Mouse (Mus musculus): ENCODE measurements at regions not wholly inside any gene's neighbourhood (a gene's known extent, or its start where the extent isn't known, plus 50 kb on each side); places are given as distances from the start of the nearest gene placed in this dataset.

DNA sequence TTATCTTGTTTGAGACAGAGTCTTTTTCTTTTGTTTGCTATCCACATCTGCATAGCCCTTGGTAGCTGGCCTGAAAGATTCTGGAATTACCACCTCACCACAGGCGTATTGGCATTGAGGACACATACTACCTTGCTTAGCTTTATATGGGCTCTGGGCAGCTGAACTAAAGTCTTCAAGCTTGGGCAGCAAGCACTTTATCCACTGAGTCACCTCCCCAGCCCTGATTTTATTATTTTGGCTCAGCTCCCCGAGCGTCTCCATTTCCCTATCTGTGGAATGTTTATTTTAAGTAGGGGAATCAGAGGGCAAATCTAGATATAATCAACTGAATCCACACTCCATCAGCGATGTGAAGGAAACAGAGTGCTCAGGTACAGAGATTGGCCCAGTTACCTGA is 340.4 kb upstream of the Fam98a start:
- WGBS = 83% methylated on average over 4 of the region's 4 CpGs
- H3K4me3 ChIP-seq = no peak overlapping the region
- ATAC-seq (ENCODE audit: low FRiP score, low read depth) = no peak
- H3K9ac ChIP-seq = no peak overlapping the region
- H3K4me1 ChIP-seq = no peaks in the 10 kb centered on the region
- no peak overlapping the region for H3K4me2 ChIP-seq (replicated peaks)
- no peak overlapping the region for H3K27ac ChIP-seq
- H3K36me3 ChIP-seq = no peaks in the 10 kb centered on the region
- H3K9me3 ChIP-seq = no peaks in the 10 kb centered on the region
- no peaks in the 10 kb centered on the region for H3K27me3 ChIP-seq

DNA sequence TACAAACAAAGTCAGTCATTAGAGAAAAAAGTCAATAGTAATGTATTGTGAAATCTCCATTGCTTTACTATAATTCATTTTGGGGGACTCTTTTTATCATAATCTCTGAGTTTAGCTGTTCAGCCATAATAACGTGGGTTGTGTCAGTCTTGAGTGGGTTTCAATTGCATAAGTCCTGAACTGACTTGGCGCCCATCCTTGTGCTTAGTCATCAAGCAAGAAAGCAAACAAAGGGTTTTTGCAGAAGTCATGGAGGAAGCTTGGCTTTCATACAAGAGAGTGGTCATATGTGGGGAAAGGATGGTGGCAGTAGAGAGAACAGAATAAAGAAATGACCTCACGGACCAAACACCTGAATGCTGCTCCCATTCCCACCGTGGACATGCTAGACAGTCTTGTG is 339.8 kb upstream of the Fam98a start:
- no peak overlapping the region for H3K4me3 ChIP-seq
- H3K27ac ChIP-seq = no peak overlapping the region
- H3K4me1 ChIP-seq = no peaks in the 10 kb centered on the region
- H3K4me2 ChIP-seq (replicated peaks) = no peak overlapping the region
- 88% methylated on average over 4 of the region's 4 CpGs for WGBS
- no peak for ATAC-seq (ENCODE audit: low FRiP score, low read depth)
- no peak overlapping the region for H3K9ac ChIP-seq
- no peaks in the 10 kb centered on the region for H3K27me3 ChIP-seq
- no peaks in the 10 kb centered on the region for H3K9me3 ChIP-seq
- no peaks in the 10 kb centered on the region for H3K36me3 ChIP-seq

DNA sequence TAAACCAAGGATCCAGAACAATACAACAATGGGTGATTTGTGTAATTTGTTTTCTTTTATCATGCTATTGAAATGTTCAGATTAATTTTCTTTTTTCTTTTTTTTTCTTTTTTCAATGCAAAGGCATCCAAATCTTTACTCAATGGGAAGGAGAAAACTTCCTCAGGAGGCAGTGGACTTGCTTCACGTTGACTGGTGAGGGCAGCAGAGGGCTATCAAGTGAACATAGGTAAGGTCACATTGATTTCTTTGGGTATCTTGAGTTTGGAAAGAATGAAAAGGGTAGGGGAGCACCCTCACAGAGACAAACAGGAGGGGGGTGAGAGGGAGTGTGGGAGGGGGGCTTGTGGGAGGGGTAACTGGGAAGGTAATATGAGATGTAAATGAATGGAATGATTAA is 326.1 kb upstream of the Fam98a start:
- H3K36me3 ChIP-seq = no peaks in the 10 kb centered on the region
- H3K27me3 ChIP-seq = no peaks in the 10 kb centered on the region
- no peaks in the 10 kb centered on the region for H3K9me3 ChIP-seq
- ATAC-seq (ENCODE audit: low FRiP score, low read depth) = no peak
- no peak overlapping the region for H3K9ac ChIP-seq
- H3K4me1 ChIP-seq = no peaks in the 10 kb centered on the region
- H3K4me2 ChIP-seq (replicated peaks) = no peak overlapping the region
- H3K27ac ChIP-seq = no peak overlapping the region
- no peak overlapping the region for H3K4me3 ChIP-seq
- WGBS = 24% methylated on average over 1 of the region's 1 CpGs

DNA sequence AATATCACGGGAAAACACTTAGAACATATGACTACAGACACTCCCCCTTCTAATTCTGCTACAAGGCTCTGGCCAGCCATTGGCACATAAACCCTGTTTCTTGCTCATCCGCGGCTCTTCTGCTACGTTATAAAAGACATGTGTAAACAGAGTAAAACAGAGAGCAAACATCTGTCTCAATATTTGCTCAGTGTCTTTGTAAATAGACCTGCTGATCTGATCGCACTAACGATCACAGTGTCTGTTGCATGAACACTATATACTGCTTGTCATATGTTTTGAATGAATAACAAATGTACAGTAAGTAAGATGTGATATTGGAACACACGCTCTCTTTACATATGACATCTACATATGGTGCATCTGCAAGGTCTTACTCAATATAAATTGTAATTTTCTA is 325.1 kb upstream of the Fam98a start:
- ATAC-seq (ENCODE audit: low FRiP score, low read depth) = no peak
- Histone ChIP-seq H3K4me1 (no peaks in the 10 kb centered on the region), H3K36me3 (no peaks in the 10 kb centered on the region), H3K27ac (no peak overlapping the region), H3K27me3 (no peaks in the 10 kb centered on the region), H3K4me2 (replicated peaks) (no peak overlapping the region), H3K4me3 (no peak overlapping the region), H3K9me3 (no peaks in the 10 kb centered on the region), H3K9ac (no peak overlapping the region)
- WGBS = 80% methylated on average over 7 of the region's 7 CpGs

DNA sequence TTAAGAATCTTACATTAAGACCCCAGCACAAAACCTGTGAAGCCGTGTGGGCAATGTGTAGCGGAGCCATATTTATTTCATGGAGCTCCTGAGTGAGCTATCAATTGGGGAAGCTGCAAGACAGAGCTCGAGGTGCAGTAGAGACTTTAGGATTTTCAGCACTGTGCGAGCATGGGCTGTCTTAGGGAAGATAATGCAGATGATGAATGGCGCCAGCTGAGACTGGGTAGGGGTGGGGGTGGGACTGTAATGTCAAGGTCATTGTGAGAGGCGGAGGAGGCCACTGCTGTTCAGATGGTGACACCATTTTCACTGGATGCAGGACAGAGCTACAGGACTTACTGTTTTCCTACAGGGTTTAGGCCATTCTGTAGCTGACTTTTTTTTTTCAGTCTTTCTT is 322.8 kb upstream of the Fam98a start:
- no peaks in the 10 kb centered on the region for H3K27me3 ChIP-seq
- H3K4me3 ChIP-seq = no peak overlapping the region
- H3K36me3 ChIP-seq = no peaks in the 10 kb centered on the region
- no peak overlapping the region for H3K27ac ChIP-seq
- ATAC-seq (ENCODE audit: low FRiP score, low read depth) = no peak
- H3K9me3 ChIP-seq = no peaks in the 10 kb centered on the region
- H3K4me2 ChIP-seq (replicated peaks) = no peak overlapping the region
- 77% methylated on average over 6 of the region's 6 CpGs for WGBS
- H3K4me1 ChIP-seq = no peaks in the 10 kb centered on the region
- H3K9ac ChIP-seq = no peak overlapping the region

DNA sequence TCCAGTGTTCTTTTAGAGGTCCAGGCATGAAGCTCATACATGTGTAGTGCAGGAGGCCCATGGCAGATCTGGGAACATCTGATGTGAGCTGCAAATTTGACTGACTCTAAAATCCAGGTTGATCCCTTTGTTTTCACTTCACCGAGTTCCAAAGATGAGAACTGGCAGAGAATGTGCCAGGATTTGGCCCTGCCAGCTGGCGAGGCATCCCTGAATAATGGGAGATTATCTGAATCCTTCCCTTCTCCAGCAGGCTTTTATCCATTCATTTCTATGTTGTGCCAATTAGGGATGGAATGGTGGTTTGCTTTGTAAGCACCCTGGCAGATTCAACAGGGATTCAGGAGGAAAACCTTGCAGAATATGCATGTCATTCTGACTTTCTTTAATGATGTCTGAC is 318.7 kb upstream of the Fam98a start:
- no peak overlapping the region for H3K27ac ChIP-seq
- ATAC-seq (ENCODE audit: low FRiP score, low read depth) = no peak
- H3K4me2 ChIP-seq (replicated peaks) = no peak overlapping the region
- no peak overlapping the region for H3K9ac ChIP-seq
- no peak overlapping the region for H3K4me3 ChIP-seq
- H3K9me3 ChIP-seq = no peaks in the 10 kb centered on the region
- no peaks in the 10 kb centered on the region for H3K4me1 ChIP-seq
- H3K27me3 ChIP-seq = no peaks in the 10 kb centered on the region
- 69% methylated on average over 2 of the region's 2 CpGs for WGBS
- no peaks in the 10 kb centered on the region for H3K36me3 ChIP-seq

DNA sequence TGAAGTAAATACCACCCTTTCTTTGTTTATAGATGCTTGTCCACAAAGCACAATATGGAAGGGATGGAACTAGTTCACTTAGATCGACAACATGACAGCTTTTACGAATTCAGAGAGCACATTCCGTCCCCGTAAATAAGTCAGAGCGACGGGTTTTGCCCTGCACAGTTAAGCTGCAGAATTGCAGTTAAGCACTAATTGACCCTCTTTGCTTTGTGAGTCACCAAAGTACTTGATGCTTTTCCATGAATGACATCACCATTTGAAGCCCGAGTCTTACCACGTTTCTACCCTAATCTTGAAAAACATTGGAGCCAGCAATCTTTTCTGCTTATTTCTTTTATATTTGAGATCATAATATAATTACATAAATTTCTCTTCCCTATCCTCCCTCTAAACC is 305.3 kb upstream of the Fam98a start:
- Histone ChIP-seq H3K4me1 (no peaks in the 10 kb centered on the region), H3K9me3 (no peaks in the 10 kb centered on the region), H3K36me3 (no peaks in the 10 kb centered on the region), H3K27me3 (no peaks in the 10 kb centered on the region), H3K27ac (no peak overlapping the region), H3K4me2 (replicated peaks) (no peak overlapping the region), H3K9ac (no peak overlapping the region), H3K4me3 (no peak overlapping the region)
- ATAC-seq (ENCODE audit: low FRiP score, low read depth) = no peak
- WGBS = 57% methylated on average over 8 of the region's 8 CpGs

DNA sequence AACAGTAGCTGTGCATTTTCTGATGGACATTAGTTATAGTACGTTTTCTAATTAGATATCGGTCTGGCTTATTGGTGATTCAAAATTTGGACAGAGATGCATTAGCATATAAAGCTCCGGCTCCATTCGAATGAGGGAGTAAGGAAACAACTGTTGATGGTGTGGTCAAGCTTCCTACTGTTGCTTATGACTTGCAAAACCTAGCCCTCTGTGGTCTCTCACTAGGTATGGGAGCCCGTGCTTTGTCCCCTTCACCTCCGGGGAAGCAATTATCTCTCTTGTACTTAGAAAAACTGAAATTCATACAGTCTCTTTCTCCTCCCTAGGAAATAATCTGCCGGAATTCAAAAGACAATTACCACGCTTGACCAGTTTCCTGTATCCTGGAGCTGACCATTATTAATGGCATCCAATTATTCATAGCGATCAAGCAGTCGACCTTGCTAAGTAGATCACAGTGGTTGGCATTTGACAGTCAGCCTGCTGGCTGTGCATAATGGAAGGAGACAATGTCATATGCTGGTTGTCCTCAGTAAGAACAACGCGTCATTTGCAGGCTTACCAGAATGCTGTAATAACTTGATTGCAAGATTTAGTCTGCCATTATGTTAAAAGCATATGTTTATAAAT is 264.4 kb upstream of the Fam98a start:
- WGBS = 75% methylated on average over 12 of the region's 12 CpGs
- H3K36me3 ChIP-seq = no peaks in the 10 kb centered on the region
- no peaks in the 10 kb centered on the region for H3K27me3 ChIP-seq
- H3K4me3 ChIP-seq = no peak overlapping the region
- ATAC-seq (ENCODE audit: low FRiP score, low read depth) = no peak
- no peak overlapping the region for H3K4me2 ChIP-seq (replicated peaks)
- no peak overlapping the region for H3K27ac ChIP-seq
- H3K4me1 ChIP-seq = no peaks in the 10 kb centered on the region
- H3K9me3 ChIP-seq = no peaks in the 10 kb centered on the region
- H3K9ac ChIP-seq = no peak overlapping the region

DNA sequence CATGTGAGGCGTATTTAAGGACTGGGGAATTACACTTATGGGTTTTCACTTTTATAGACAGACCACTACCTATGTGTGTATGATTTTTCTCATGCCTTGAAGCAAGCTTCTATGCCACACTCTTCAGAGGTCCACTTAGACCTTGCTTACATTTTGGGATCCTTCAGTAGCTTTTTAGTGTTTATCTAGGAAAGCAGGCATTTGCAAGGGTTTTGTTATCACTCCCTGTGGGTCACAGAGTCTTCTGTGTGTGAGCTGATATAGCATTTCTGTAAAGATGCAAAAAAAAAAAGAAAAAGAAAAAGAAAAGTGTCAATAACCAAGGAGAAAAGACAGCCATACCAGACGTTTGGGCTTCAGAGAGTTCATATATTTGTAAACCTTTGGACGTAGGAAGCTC is 260.4 kb upstream of the Fam98a start:
- no peak overlapping the region for H3K9ac ChIP-seq
- no peaks in the 10 kb centered on the region for H3K36me3 ChIP-seq
- H3K27ac ChIP-seq = no peak overlapping the region
- no peaks in the 10 kb centered on the region for H3K9me3 ChIP-seq
- no peaks in the 10 kb centered on the region for H3K27me3 ChIP-seq
- 67% methylated on average over 3 of the region's 3 CpGs for WGBS
- no peak for ATAC-seq (ENCODE audit: low FRiP score, low read depth)
- no peaks in the 10 kb centered on the region for H3K4me1 ChIP-seq
- no peak overlapping the region for H3K4me3 ChIP-seq
- H3K4me2 ChIP-seq (replicated peaks) = no peak overlapping the region

DNA sequence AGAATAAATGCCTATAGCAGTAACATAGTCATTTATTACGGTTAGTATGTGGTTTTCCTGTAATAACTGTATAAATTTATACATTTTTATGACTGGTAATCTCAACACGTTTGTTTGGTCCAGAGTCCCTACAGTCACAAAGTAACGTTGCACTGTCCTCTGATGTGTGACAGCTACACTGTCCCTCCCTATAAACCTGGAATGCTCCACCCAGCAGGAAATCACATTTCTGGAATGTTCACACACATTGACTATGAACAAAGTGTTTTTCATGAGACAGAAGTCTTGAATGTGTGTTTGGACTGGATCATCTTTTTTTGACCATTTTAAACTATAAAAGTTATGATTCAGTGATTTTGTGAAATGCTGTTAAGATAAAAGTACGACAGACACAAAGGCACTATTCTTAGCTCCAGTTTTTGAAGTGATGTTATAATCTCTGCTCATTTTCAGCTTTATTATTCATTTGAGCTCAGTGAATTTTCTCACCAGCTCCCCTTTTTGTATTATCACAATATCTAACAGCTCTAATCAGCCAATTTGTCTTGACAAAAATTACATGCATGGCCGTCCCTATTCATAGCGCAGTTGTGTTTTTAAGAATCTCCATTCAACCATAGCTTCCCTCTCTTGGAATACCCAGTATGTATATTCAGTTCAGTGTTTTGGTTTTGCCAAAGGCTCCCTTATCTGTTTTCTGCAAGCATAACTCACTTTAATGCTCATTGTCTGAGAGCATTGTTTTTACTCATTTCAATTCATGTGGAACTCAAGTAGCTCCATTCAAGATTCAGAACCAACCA is 257.0 kb upstream of the Fam98a start:
- ATAC-seq (ENCODE audit: low FRiP score, low read depth) = no peak
- Histone ChIP-seq H3K4me1 (no peaks in the 10 kb centered on the region), H3K4me2 (replicated peaks) (no peak overlapping the region), H3K27me3 (no peaks in the 10 kb centered on the region), H3K36me3 (no peaks in the 10 kb centered on the region), H3K4me3 (no peak overlapping the region), H3K27ac (no peak overlapping the region), H3K9me3 (no peaks in the 10 kb centered on the region), H3K9ac (no peak overlapping the region)
- WGBS = 74% methylated on average over 6 of the region's 6 CpGs

DNA sequence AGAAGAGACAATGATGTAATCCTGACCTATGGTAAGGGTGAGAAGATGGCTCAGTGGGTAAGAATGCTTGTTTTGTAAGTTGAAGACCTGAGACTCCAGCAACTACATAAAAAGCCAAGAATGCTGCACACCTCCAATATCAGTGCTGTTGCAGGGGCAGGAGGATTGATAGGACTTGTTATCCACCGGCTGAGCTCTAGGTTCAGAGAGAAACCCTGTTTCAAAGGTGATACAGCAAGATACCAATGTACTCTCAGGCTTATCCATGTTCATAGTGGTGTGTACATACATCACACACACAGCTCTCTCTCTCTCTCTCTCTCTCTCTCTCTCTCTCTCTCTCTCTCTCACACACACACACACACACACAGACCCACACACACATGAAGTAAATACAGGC is 256.3 kb upstream of the Fam98a start:
- H3K9ac ChIP-seq = no peak overlapping the region
- H3K4me3 ChIP-seq = no peak overlapping the region
- H3K36me3 ChIP-seq = no peaks in the 10 kb centered on the region
- WGBS = 88% methylated on average over 1 of the region's 1 CpGs
- H3K4me2 ChIP-seq (replicated peaks) = no peak overlapping the region
- no peaks in the 10 kb centered on the region for H3K9me3 ChIP-seq
- ATAC-seq (ENCODE audit: low FRiP score, low read depth) = no peak
- H3K27me3 ChIP-seq = no peaks in the 10 kb centered on the region
- H3K4me1 ChIP-seq = no peaks in the 10 kb centered on the region
- no peak overlapping the region for H3K27ac ChIP-seq

DNA sequence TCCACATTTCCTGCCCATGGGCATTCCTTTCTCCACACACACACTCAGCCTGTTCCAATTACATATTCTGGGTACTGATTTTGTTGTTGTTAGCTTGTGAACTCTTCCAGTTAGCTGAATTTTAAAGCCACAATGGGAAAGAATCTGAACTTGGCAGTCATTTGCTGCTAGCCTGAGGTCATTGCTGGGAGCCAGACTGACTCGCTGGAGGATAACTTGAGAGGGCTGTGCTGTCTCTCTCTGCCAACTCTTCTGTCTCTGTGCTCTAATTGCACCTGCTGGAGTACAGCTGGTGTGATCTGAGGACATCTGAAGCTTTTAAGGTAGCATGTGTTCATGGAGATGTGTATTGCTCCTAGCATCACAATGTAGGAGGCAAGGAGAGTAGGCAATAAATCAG is 252.6 kb upstream of the Fam98a start:
- Histone ChIP-seq H3K27ac (no peak overlapping the region), H3K9me3 (no peaks in the 10 kb centered on the region), H3K36me3 (no peaks in the 10 kb centered on the region), H3K4me2 (replicated peaks) (no peak overlapping the region), H3K4me3 (no peak overlapping the region), H3K27me3 (no peaks in the 10 kb centered on the region), H3K4me1 (no peaks in the 10 kb centered on the region), H3K9ac (no peak overlapping the region)
- WGBS = 54% methylated on average over 1 of the region's 1 CpGs
- 0 out of 2 replicates have a peak, but pooled peaks have one; percentile 32 for ATAC-seq (ENCODE audit: low FRiP score, low read depth)

DNA sequence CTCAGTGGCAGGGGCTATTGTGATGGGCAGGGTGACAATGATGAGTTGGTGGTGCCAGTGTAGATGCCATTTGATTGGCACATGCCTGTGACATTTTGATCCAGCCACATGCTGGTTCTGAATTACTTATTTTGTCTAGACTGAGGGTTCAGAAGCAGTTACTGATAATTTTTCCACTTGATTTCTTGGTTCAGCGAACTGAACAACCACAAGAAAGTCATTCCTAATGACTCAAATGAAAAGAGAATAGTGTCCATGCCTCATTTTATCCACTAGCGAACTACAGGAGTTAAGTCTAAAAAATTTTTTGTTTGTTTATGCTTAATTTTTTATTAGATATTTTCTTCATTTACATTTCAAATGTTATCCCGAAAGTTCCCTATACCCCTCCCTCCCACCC is 244.6 kb upstream of the Fam98a start:
- no peaks in the 10 kb centered on the region for H3K27me3 ChIP-seq
- no peak overlapping the region for H3K9ac ChIP-seq
- 89% methylated on average over 3 of the region's 3 CpGs for WGBS
- H3K36me3 ChIP-seq = no peaks in the 10 kb centered on the region
- H3K27ac ChIP-seq = no peak overlapping the region
- no peak overlapping the region for H3K4me3 ChIP-seq
- ATAC-seq (ENCODE audit: low FRiP score, low read depth) = no peak
- no peak overlapping the region for H3K4me2 ChIP-seq (replicated peaks)
- H3K9me3 ChIP-seq = no peaks in the 10 kb centered on the region
- H3K4me1 ChIP-seq = no peaks in the 10 kb centered on the region
